Mouse (Mus musculus) hindbrain, embryonic 11.5 days (tissue): Measurements from ENCODE around the gene Srpk2. TPM values are rescaled to one million over a fixed set of nuclear protein-coding genes. Genes with fewer than 3 reads are reported as not detected.
"Not testable (repeated sequence)": the region's sequence is repeated elsewhere in the genome, so short reads cannot be mapped to it uniquely, and the experiment has no call there.

Source experiments
- ATAC-seq: fragments of 200-750 bp; cut with Nextera tagmentation; 2 replicates; pipeline ENCODE4 v1.8.0; 2017; ENCODE audit warnings: mild to moderate bottlenecking, moderate TSS enrichment, moderate library complexity; ENCODE audit not compliant: low FRiP score
- DNase-seq: peaks from one replicate; pipeline ENCODE4 v3.0.0-alpha.2; 2015; ENCODE audit warnings: low spot score
- H3K27ac ChIP-seq: fragments of 300-500 bp; sonication (generic); 2 replicates; pipeline ENCODE4 v1.5.1; 2014; ENCODE audit warnings: mild to moderate bottlenecking, low read depth, low read length
- H3K27me3 ChIP-seq: fragments of 300-500 bp; sonication (generic); 2 replicates; pipeline ENCODE4 v1.6.1; 2014; ENCODE audit warnings: mild to moderate bottlenecking, low read length, moderate library complexity, mixed read lengths; ENCODE audit not compliant: control insufficient read depth, insufficient read depth
- H3K36me3 ChIP-seq: fragments of 300-500 bp; sonication (generic); 2 replicates; pipeline ENCODE4 v1.6.1; 2014; ENCODE audit warnings: mild to moderate bottlenecking, low read length, moderate library complexity, mixed read lengths; ENCODE audit not compliant: control insufficient read depth, insufficient read depth
- H3K4me1 ChIP-seq: fragments of 300-500 bp; sonication (generic); replicated peaks from 2 replicates; pipeline ENCODE4 v1.6.1; 2014; ENCODE audit warnings: low read length, mixed read lengths; ENCODE audit not compliant: control insufficient read depth, insufficient read depth
- H3K4me2 ChIP-seq: fragments of 300-500 bp; sonication (generic); replicated peaks from 2 replicates; pipeline ENCODE4 v1.6.1; 2014; ENCODE audit warnings: mild to moderate bottlenecking, low read depth, low read length
- H3K4me3 ChIP-seq: fragments of 300-500 bp; sonication (generic); 2 replicates; pipeline ENCODE4 v1.5.1; 2014; ENCODE audit warnings: low read depth, low read length
- H3K9ac ChIP-seq: fragments of 300-500 bp; sonication (generic); 2 replicates; pipeline ENCODE4 v1.6.1; 2014; ENCODE audit warnings: low read depth, low read length
- H3K9me3 ChIP-seq: fragments of 300-500 bp; sonication (generic); 2 replicates; pipeline ENCODE4 v1.6.1; 2016; ENCODE audit warnings: low read length; ENCODE audit not compliant: control insufficient read depth
- WGBS: fragments of 180-500 bp; shearing (Covaris S2); extraction: QIAGEN DNeasy Blood & Tissue Kit; methylation state at CpG from one replicate; pipeline ENCODE4 v1.1.7; 2014; 5-methylcytosine and 5-hydroxymethylcytosine counted together
- polyA plus RNA-seq: library from polyadenylated mRNA; unstranded; fragments of >200 nt; fragmentation: Nextera tagmentation; extraction: Ambion mirVana; gene quantifications from 2 replicates; pipeline ENCODE4 v1.2.1, GENCODE M21; 2014

Srpk2 gene
- polyA plus RNA-seq, 1 experiment from 2014 or later, result 69.0 TPM

DNA sequence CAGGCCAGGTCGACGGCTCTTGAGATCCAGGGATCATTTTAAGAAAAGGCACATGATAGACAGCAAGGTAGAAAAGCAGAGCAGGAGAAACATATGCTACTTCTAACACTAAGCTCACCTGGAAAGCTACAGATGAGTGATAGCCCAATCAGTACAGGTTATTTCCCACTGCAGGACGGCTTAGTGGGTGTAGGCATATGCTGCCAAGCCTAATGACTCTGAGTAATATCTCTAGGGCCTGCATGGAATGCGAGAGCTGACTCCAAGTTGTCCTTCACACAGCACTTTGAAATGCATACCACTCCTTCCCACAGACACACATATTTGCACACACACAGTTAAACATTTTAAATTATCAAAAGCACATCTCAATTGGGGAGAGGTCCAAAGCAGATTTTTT, 195.2 kb downstream of the Srpk2 start:
- Histone ChIP-seq H3K4me1 (no peaks in the 10 kb centered on the region), H3K4me3 (no peak overlapping the region), H3K9me3 (no peaks in the 10 kb centered on the region), H3K4me2 (no peak overlapping the region), H3K36me3 (peaks cover 18% of the 10 kb centered on the region), H3K27me3 (no peaks in the 10 kb centered on the region), H3K27ac (no peak overlapping the region), H3K9ac (no peak overlapping the region)
- no peak for DNase-seq
- 89% methylated on average over 4 of the region's 4 CpGs for WGBS
- no peak for ATAC-seq

DNA sequence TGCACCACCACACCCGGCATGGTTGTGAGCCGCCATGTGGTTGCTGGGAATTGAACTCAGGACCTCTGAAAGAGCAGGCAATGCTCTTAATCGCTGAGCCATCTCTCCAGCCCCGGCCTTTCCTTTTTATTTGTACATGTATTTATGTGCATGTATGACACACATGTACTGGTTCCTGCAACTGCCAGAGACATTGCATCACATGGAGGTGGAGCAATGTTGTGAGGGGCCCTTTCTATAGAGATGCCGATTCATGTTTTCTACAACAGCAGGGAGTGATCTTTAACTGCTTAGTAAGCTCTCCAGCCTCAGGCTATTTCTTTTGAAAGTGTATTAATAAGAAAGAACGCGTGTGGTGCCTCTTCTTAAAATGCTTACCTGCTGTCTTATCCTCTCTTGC, 200.6 kb downstream of the Srpk2 start:
- DNase-seq (no peak), ATAC-seq (no peak)
- H3K4me3 ChIP-seq, result no peak overlapping the region
- no peak overlapping the region for H3K4me2 ChIP-seq
- H3K9ac ChIP-seq, result no peak overlapping the region
- no peaks in the 10 kb centered on the region for H3K9me3 ChIP-seq
- no peak overlapping the region for H3K27ac ChIP-seq
- H3K27me3 ChIP-seq, result no peaks in the 10 kb centered on the region
- WGBS, result 95% methylated on average over 7 of the region's 7 CpGs
- no peaks in the 10 kb centered on the region for H3K4me1 ChIP-seq
- peaks cover 11% of the 10 kb centered on the region for H3K36me3 ChIP-seq

DNA sequence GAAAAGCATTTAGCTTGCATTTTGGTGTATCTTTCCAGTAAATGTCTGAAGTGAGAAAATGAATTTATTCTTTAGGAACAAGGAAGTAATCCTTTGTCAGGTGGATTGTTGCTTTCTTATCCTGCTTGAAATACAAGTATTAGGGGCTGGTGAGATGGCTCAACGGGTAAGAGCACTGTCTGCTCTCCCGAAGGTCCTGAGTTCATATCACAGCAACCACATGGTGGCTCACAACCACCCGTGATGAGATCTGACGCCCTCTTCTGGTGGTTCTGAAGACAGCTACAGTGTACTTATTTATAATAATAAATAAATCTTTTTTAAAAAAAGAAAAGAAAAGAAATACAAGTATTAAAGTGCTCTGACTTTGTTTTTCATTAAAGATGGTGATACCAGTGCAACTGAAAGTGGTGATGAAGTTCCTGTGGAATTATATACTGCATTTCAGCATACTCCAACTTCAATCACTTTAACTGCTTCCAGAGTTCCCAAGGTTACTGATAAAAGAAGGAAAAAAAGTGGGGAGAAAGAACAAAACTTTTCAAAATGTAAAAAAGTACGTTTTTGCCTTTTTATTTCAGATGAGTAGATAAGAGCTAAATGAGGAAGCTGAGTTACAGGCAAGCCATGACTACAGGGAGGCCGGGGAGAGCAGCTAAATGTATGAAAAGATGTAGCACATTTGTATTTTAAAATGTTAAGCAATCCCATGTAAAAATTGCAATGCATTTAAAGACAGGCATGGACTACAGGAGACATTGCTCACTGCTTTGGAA, 211.1 kb downstream of the Srpk2 start:
- no peak overlapping the region for H3K4me2 ChIP-seq
- 78% methylated on average over 6 of the region's 6 CpGs for WGBS
- H3K9me3 ChIP-seq, result no peaks in the 10 kb centered on the region
- DNase-seq, result no peak
- no peak for ATAC-seq
- H3K4me1 ChIP-seq, result no peaks in the 10 kb centered on the region
- H3K27ac ChIP-seq, result no peak overlapping the region
- H3K4me3 ChIP-seq, result no peak overlapping the region
- peaks cover 10% of the 10 kb centered on the region; the same call in 1 of the 2 replicates for H3K36me3 ChIP-seq
- H3K27me3 ChIP-seq, result no peaks in the 10 kb centered on the region
- no peak overlapping the region for H3K9ac ChIP-seq

DNA sequence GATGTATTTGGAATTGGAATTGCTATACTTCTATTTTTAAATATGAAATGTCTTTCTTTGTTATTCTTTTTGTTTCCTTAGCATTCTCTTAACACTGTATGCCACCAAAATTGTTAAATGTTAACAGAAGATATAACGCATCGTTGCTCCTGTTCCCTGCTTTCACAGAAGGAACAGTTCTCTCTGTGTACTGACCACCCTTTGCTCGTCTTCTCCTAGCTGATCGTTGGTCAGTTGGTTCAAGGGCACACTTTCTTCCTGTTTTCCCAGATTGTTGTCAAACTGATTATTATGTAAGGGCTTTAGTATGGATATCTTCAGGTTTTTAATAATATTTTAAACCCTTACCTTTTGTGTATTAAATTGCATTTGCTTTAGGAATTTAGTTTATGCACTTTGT, 217.9 kb downstream of the Srpk2 start:
- DNase-seq (no peak), ATAC-seq (no peak)
- no peaks in the 10 kb centered on the region for H3K9me3 ChIP-seq
- no peak overlapping the region for H3K27ac ChIP-seq
- no peak overlapping the region for H3K4me2 ChIP-seq
- no peak overlapping the region for H3K9ac ChIP-seq
- H3K27me3 ChIP-seq, result no peaks in the 10 kb centered on the region
- no peak overlapping the region for H3K4me3 ChIP-seq
- no peaks in the 10 kb centered on the region for H3K4me1 ChIP-seq
- WGBS, result 97% methylated on average over 4 of the region's 4 CpGs
- H3K36me3 ChIP-seq, result peaks cover 3% of the 10 kb centered on the region; the same call in 1 of the 2 replicates

DNA sequence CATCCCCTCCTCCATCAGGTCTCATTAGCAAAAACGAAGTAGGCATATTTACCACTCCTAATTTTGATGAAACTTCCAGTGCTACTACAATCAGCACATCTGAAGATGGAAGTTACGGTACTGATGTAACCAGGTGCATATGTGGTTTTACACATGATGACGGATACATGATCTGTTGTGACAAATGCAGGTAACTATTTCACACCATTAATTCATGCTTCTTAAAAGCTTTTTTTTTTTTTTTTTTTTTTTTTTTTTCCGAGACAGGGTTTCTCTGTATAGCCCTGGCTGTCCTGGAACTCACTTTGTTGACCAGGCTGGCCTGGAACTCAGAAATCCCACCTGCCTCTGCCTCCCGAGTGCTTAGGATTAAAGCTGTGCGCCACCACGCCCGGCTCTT, 219.7 kb downstream of the Srpk2 start:
- WGBS, result 92% methylated on average over 8 of the region's 8 CpGs
- no peak overlapping the region for H3K4me2 ChIP-seq
- H3K4me3 ChIP-seq, result no peak overlapping the region
- H3K27me3 ChIP-seq, result no peaks in the 10 kb centered on the region
- H3K9ac ChIP-seq, result no peak overlapping the region
- ATAC-seq (no peak), DNase-seq (no peak)
- no peaks in the 10 kb centered on the region for H3K36me3 ChIP-seq
- no peaks in the 10 kb centered on the region for H3K4me1 ChIP-seq
- H3K27ac ChIP-seq, result no peak overlapping the region
- H3K9me3 ChIP-seq, result no peaks in the 10 kb centered on the region

DNA sequence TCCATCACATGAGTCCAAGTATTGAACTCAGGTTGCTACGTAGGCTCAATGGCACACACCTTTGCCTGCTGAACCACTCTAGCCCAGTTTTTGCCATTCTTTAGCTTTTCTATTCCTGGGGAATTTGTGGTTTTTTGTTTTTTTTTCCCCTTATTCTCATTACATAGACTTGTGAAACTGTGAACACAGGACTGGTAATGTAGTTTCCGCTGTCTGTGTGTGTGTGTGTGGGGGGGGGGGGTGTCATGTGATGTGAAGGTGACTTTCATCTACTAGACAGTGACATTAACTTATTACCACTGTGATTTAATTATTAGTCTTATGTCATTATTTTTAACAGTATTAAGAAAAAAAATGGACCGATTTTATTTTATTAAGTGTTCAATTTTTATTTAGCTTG, 220.2 kb downstream of the Srpk2 start:
- Histone ChIP-seq H3K36me3 (no peaks in the 10 kb centered on the region), H3K27me3 (no peaks in the 10 kb centered on the region), H3K4me3 (no peak overlapping the region), H3K9me3 (no peaks in the 10 kb centered on the region), H3K27ac (no peak overlapping the region), H3K9ac (no peak overlapping the region), H3K4me2 (no peak overlapping the region), H3K4me1 (no peaks in the 10 kb centered on the region)
- DNase-seq (no peak), ATAC-seq (no peak)
- 95% methylated on average over 3 of the region's 3 CpGs for WGBS

DNA sequence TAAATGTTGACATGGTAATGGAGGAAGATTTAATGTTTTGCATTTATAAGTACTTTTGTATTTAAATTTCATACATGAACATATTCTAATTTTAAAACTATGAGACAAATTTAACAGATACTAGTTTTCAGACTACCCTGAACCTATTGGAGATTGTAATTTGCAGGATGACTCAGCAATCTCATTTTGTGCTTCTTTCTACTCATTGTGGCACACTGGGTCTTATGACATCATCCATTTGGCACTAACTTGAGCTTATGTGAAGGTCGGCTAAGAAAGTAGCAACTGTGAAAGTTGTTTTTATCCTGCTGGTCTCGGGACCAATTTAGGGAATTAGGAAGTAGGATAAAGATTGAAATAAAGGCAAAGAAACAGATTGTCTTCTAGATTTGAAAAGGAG, 222.7 kb downstream of the Srpk2 start:
- 87% methylated on average over 2 of the region's 2 CpGs for WGBS
- no peaks in the 10 kb centered on the region for H3K4me1 ChIP-seq
- H3K4me3 ChIP-seq, result no peak overlapping the region
- H3K27me3 ChIP-seq, result no peaks in the 10 kb centered on the region
- DNase-seq, result no peak
- no peak overlapping the region for H3K27ac ChIP-seq
- no peak for ATAC-seq
- H3K36me3 ChIP-seq, result no peaks in the 10 kb centered on the region; the same call in 1 of the 2 replicates
- H3K9me3 ChIP-seq, result no peaks in the 10 kb centered on the region
- H3K9ac ChIP-seq, result no peak overlapping the region
- no peak overlapping the region for H3K4me2 ChIP-seq

DNA sequence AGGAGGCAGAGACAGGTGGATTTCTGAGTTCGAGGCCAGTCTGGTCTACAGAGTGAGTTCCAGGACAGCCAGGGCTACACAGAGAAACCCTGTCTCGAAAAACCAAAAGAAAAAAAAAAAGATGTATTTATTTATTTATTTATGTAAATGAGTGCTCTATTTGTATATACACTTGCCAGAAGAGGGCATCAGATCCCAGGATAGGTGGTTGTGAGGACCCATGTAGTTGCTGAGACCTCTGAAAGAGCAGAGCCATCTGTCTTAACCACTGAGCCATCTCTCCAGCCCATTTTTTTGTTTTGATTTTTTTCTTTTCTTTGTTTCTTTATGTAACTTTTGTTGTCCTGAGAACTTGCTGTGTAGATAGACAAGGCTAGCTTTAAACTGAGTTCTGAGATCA, 230.9 kb downstream of the Srpk2 start:
- ATAC-seq, H3K27me3 ChIP-seq, H3K27ac ChIP-seq, H3K36me3 ChIP-seq, H3K4me1 ChIP-seq, DNase-seq, H3K4me3 ChIP-seq, H3K9me3 ChIP-seq, H3K9ac ChIP-seq, H3K4me2 ChIP-seq: not testable (repeated sequence)
- 85% methylated on average over 2 of the region's 2 CpGs for WGBS
